Mouse (Mus musculus) G1E (cell line): ENCODE data around the gene Tusc2. TPM values are rescaled to one million over a fixed set of nuclear protein-coding genes. Genes with fewer than 3 reads are reported as not detected.

ENCODE experiments used
- ATAC-seq: 2 replicates; pipeline ENCODE4 v1.8.0; 2016; ENCODE audit warnings: mild to moderate bottlenecking; ENCODE audit not compliant: insufficient number of reproducible peaks, poor library complexity, low FRiP score, severe bottlenecking; ENCODE audit errors: extremely low read depth
- DNase-seq: peaks from one replicate; pipeline ENCODE4 v3.0.0; 2012; ENCODE audit warnings: low spot score
- H3K27me3 ChIP-seq: 2 replicates; pipeline ENCODE4 v1.6.1; 2012; ENCODE audit warnings: mild to moderate bottlenecking, low read length, inconsistent platforms; ENCODE audit not compliant: insufficient read depth
- H3K36me3 ChIP-seq: replicated peaks from 2 replicates; pipeline ENCODE3; 2012; ENCODE audit warnings: mild to moderate bottlenecking, inconsistent platforms
- H3K4me1 ChIP-seq: 2 replicates; pipeline ENCODE4 v1.6.1; 2012; ENCODE audit warnings: low read depth, low read length, inconsistent platforms, mixed read lengths; ENCODE audit not compliant: insufficient read depth
- H3K4me3 ChIP-seq: 2 replicates; pipeline ENCODE4 v1.5.1; 2012; ENCODE audit warnings: low read depth, mild to moderate bottlenecking, inconsistent platforms, low read length, moderate library complexity, mixed read lengths
- H3K9me3 ChIP-seq: replicated peaks from 2 replicates; pipeline ENCODE4 v1.6.1; 2012; ENCODE audit warnings: inconsistent platforms
- CTCF ChIP-seq: IDR thresholded peaks from 2 replicates; pipeline ENCODE4 v1.5.1; 2012; ENCODE audit warnings: low read depth, low read length, inconsistent platforms, mixed read lengths
- GATA1 ChIP-seq: IDR thresholded peaks from 2 replicates; pipeline ENCODE4 v1.6.1; 2012; ENCODE audit warnings: borderline replicate concordance, low read length, inconsistent platforms, mixed read lengths
- GATA2 ChIP-seq: IDR thresholded peaks from 2 replicates; pipeline ENCODE4 v1.6.1; 2012; ENCODE audit warnings: low read depth, low read length, inconsistent platforms, borderline replicate concordance
- POLR2AphosphoS5 ChIP-seq: IDR thresholded peaks from 2 replicates; pipeline ENCODE4 v1.6.1; 2012; ENCODE audit warnings: low read depth, low read length, inconsistent platforms; ENCODE audit not compliant: insufficient replicate concordance
- TAL1 ChIP-seq: conservative IDR thresholded peaks from 2 replicates; pipeline ENCODE4 v1.6.1; 2012; ENCODE audit warnings: low read depth, low read length, inconsistent platforms, mixed read lengths
- polyA plus RNA-seq: library from polyadenylated mRNA; stranded (reverse); fragments of >175 nt; gene quantifications from 2 replicates; pipeline ENCODE4 v1.2.3, GENCODE M21; 2012
- total RNA-seq, 2 experiments: library from RNA; stranded (forward) in 1 of 2; stranded (reverse) in 1 of 2; fragments of 200-1000 nt in 1 of 2; fragments of >200 nt in 1 of 2; fragmentation: Nextera tagmentation in 1 of 2; gene quantifications; 2 replicates each; pipeline ENCODE4 v1.2.3; 2014 to 2017

Gene Tusc2
- 30.4 and 33.1 TPM in 2 replicates for total RNA-seq (2014; fragmentation: Nextera tagmentation)
- 16.0 and 21.3 TPM in 2 replicates for total RNA-seq (2017)
- polyA plus RNA-seq, result 24.4 and 45.3 TPM in 2 replicates

DNA sequence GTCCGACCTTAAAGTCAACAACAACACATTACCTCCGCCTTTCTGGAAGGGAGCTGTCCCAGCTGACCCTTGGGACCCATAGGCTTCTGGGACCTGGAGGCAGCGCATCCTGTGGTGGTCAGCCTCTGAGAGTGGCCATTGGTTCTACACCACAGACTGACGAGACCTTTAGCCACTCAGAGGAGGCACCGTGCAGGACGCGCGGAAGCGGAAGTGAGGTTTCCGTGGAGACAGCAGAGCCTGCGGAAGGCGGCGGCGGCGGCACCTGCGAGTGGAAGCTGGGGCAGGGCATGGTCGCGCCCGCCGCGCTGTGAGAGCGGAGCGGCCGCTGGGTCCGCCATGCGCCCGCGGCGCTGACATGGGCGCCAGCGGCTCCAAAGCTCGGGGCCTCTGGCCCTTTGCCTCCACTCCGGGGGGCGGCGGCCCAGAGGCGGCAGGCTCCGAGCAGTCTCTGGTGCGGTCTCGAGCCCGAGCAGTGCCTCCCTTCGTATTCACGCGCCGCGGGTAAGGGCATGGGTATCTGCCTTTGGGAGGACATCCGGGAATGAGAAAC lies at the start of gene Tusc2:
Gene Tusc2, plus strand, starts transcription at position 227 of the 553 bp plus-strand sequence.
- peaks cover 83% of the 10 kb centered on the region for H3K36me3 ChIP-seq
- H3K4me1 ChIP-seq, result peaks cover 61% of the 10 kb centered on the region
- peak; percentile 97 for ATAC-seq
- TF ChIP-seq POLR2AphosphoS5 (0 out of 2 replicates have a peak, but pooled peaks have one; percentile 57), GATA1 (no peak), GATA2 (no peak), CTCF (no peak), TAL1 (no peak)
- no peaks in the 10 kb centered on the region for H3K27me3 ChIP-seq
- no peaks in the 10 kb centered on the region for H3K9me3 ChIP-seq
- H3K4me3 ChIP-seq, result peak within 1 kb of the TSS; percentile 81
- peak; percentile 97 for DNase-seq

DNA sequence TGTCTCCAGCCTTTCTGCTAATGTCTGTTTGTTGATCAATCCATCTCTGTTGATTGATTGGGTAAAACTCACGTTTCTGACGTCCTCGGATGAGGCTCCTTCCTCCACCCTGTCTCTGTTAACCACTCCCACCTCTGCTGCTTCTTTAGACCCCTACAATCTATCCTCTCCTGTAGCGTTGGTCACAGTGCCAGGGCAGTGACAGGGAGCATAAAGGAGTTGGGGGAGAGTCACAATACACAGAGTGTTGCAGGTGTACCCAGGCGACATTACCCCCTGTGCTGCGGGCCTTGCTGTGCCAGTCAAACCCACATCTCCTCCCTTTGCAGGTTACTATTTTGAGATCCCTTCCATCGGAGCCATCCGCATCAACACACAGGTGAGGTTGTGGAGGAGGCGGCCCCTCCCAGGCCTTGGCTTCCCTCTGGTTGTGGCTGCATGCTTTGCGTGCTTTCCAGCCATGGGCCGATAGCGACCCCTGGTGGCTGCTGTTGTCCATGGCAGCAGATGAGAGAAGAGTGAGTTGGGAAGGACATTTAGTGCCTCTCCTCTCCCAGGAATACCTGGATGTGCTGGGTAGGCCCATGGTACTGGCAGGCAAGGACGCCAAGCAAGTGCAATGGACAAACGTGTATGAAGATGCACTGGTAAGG lies 48.6 kb upstream of the Tusc2 start:
- H3K36me3 ChIP-seq, result no peaks in the 10 kb centered on the region
- peaks cover 6% of the 10 kb centered on the region; the same call in 1 of the 2 replicates for H3K4me1 ChIP-seq
- DNase-seq (peak; percentile 65), ATAC-seq (no peak)
- H3K9me3 ChIP-seq, result no peaks in the 10 kb centered on the region
- no peak for TF ChIP-seq POLR2AphosphoS5
- TF ChIP-seq GATA1, result no peak
- no peak for TF ChIP-seq TAL1
- TF ChIP-seq CTCF, result peak; percentile 94
- TF ChIP-seq GATA2, result no peak
- H3K4me3 ChIP-seq, result no peak overlapping the region
- H3K27me3 ChIP-seq, result peaks cover 62% of the 10 kb centered on the region

DNA sequence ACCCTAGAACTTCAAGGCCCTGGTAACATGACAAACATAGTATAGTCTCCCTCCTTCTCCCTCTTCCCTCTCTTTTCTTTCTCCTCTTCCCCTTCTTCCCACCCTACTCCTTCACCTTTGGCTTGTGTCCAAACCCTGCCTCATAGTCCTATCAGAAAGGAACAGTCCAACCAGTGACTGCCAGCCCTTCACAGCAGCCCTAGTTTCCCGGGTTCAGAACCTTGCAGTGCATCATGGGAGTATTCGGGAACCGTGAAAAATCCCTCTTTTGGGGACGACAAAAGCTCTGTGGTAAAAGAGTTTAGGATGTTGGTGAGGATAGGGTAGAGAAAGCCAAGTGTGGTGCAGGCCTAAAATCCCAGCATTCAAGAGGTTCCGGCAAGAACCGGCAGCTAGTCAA lies 42.7 kb upstream of the Tusc2 start:
- Histone ChIP-seq H3K9me3 (no peaks in the 10 kb centered on the region), H3K4me1 (peaks cover 3% of the 10 kb centered on the region; the same call in 1 of the 2 replicates), H3K27me3 (peaks cover 69% of the 10 kb centered on the region), H3K36me3 (no peaks in the 10 kb centered on the region), H3K4me3 (no peak overlapping the region)
- TF ChIP-seq CTCF (no peak), TAL1 (no peak), POLR2AphosphoS5 (no peak), GATA1 (no peak), GATA2 (no peak)
- DNase-seq (no peak), ATAC-seq (no peak)

DNA sequence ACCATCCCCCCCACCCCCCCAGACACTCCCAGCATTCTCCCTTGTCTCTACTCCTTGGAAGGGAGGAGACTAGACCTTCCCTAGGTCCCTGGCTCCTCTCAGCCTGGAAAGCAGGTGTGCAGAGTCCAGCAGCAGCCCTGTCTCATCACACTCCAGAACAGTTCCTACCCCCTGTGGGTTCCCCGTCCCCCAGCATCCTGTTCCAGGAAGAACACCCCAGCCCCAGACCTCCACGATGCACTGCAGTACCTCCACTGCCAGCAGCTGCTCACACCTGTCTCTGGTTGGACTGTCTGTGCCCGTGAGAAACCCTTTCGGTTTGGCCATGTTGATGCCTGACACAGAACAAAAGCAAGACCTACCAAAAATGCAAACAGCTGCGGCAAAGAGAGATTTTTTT lies 41.9 kb upstream of the Tusc2 start:
- DNase-seq (no peak), ATAC-seq (no peak)
- no peak for TF ChIP-seq GATA1
- TF ChIP-seq TAL1, result no peak
- peaks cover 3% of the 10 kb centered on the region for H3K4me1 ChIP-seq
- H3K4me3 ChIP-seq, result no peak overlapping the region
- H3K9me3 ChIP-seq, result no peaks in the 10 kb centered on the region
- H3K36me3 ChIP-seq, result no peaks in the 10 kb centered on the region
- peaks cover 76% of the 10 kb centered on the region for H3K27me3 ChIP-seq

DNA sequence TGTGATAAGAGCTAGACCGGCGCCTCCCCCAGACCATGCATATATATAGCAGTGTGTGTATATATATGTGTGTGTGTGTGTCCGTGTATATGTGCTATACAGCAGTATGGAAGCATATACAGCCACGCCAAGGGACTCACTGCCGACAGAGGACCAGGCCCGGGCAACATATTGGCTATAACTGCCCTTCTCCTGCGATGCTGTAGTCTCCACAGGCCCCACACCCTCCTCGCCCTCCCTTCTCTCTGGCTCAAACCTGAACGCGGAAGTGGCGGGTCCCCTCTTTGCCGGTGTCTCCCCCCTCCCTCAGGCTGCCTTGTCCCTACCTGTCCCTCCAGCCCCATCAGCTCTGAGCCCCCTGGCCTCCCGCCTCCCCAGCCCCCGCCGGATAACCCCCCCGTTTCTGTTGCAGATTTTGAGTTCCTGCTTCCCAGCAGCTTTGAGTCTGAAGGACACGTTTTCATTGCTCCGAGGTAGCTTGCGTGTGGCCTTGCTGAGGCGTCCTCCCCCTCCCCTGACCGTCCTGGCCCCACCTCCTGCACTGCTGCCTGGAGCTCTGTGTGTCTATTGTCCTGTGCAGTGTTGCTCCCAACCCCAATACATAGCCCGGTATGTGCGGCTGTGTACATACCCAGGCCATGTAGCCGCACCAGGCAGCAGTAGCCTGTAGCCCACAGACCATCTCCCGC lies 41.2 kb upstream of the Tusc2 start:
- H3K36me3 ChIP-seq, result no peaks in the 10 kb centered on the region
- no peak overlapping the region for H3K4me3 ChIP-seq
- DNase-seq (no peak), ATAC-seq (no peak)
- no peak for TF ChIP-seq GATA1
- no peak for TF ChIP-seq GATA2
- no peak for TF ChIP-seq CTCF
- TF ChIP-seq POLR2AphosphoS5, result no peak
- TF ChIP-seq TAL1, result no peak
- H3K27me3 ChIP-seq, result peaks cover 78% of the 10 kb centered on the region
- peaks cover 10% of the 10 kb centered on the region for H3K4me1 ChIP-seq
- no peaks in the 10 kb centered on the region for H3K9me3 ChIP-seq

DNA sequence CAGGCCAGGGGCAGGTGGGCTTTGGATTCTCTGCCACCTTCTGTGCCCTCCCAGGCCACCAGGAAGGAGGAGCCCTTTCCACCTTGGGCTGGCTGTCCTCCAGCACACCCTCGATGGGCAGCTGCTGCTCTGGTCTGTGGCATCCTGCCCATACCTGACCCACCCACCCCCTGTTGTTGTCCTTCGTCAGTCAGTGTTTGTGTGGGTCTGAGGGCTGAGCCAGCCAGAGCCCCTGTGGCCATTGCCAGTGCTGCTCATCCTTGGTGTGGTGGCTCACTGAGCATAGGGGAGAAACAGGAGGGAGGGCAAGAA lies 40.7 kb upstream of the Tusc2 start:
- Histone ChIP-seq H3K4me1 (peaks cover 12% of the 10 kb centered on the region), H3K4me3 (no peak overlapping the region), H3K36me3 (no peaks in the 10 kb centered on the region), H3K9me3 (no peaks in the 10 kb centered on the region), H3K27me3 (peaks cover 78% of the 10 kb centered on the region)
- DNase-seq, result no peak
- no peak for ATAC-seq
- no peak for TF ChIP-seq TAL1
